Mouse (Mus musculus) CH12.LX (cell line): Measurements from ENCODE around the gene Eea1. TPM values are rescaled to one million over a fixed set of nuclear protein-coding genes. Genes with fewer than 3 reads are reported as not detected.
A peak's percentile ranks its signal among the peaks of the same experiment; 100 is the strongest.

ENCODE experiments used
- DNase-seq: peaks from one replicate; pipeline ENCODE4 v3.0.0-alpha.2; 2013; ENCODE audit errors: extremely low read depth
- H3K27ac ChIP-seq: 2 replicates; pipeline ENCODE4 v1.5.1; 2012; ENCODE audit warnings: low read depth, mild to moderate bottlenecking, control low read depth, moderate library complexity; ENCODE audit not compliant: insufficient read depth
- H3K27me3 ChIP-seq: replicated peaks from 2 replicates; pipeline ENCODE3; 2012; ENCODE audit warnings: inconsistent platforms
- H3K36me3 ChIP-seq, 2 experiments: replicated peaks in 1 of 2; 2 replicates each; pipeline versions ENCODE3 to v1.6.1; 2012; ENCODE audit warnings: inconsistent platforms in 1 of 2, low read length in 1 of 2, mild to moderate bottlenecking in 1 of 2, mixed read lengths in 1 of 2, moderate library complexity in 1 of 2; ENCODE audit not compliant: control insufficient read depth in 1 of 2, insufficient read depth in 1 of 2
- H3K4me1 ChIP-seq, 2 experiments: 2 replicates each; pipeline ENCODE4 v1.6.1; 2012; ENCODE audit warnings: inconsistent platforms in 1 of 2, moderate library complexity in 1 of 2; ENCODE audit not compliant: insufficient read depth in 2 of 2, control insufficient read depth in 1 of 2
- H3K4me2 ChIP-seq: 2 replicates; pipeline ENCODE4 v1.6.1; 2012; ENCODE audit warnings: low read depth, mild to moderate bottlenecking, control low read depth; ENCODE audit not compliant: poor library complexity, insufficient read depth, severe bottlenecking
- H3K4me3 ChIP-seq, 3 experiments: fragments of 150-350 bp in 1 of 3; sonication (generic) in 1 of 3; replicated peaks in 1 of 3; 2 replicates each; pipeline versions ENCODE3 to v1.5.1; 2011 to 2012; ENCODE audit warnings: low read depth in 2 of 3, low read length in 2 of 3, mild to moderate bottlenecking in 2 of 3, moderate library complexity in 2 of 3, control low read depth in 1 of 3, improper control_type of control experiment in 1 of 3, inconsistent platforms in 1 of 3, mixed read lengths in 1 of 3; ENCODE audit not compliant: poor library complexity in 1 of 3
- H3K79me2 ChIP-seq: replicated peaks from 2 replicates; pipeline ENCODE4 v1.6.1; 2012; ENCODE audit warnings: mild to moderate bottlenecking, moderate library complexity; ENCODE audit not compliant: control insufficient read depth, poor library complexity, insufficient read depth, severe bottlenecking; ENCODE audit errors: extremely low read depth
- H3K9ac ChIP-seq: 2 replicates; pipeline ENCODE4 v1.6.1; 2012; ENCODE audit warnings: low read depth, mild to moderate bottlenecking, control low read depth, moderate library complexity; ENCODE audit not compliant: insufficient read depth
- H3K9me3 ChIP-seq: replicated peaks from 2 replicates; pipeline ENCODE3; 2012; ENCODE audit warnings: low read length, inconsistent platforms, mixed read lengths
- BHLHE40 ChIP-seq: IDR thresholded peaks from 2 replicates; pipeline ENCODE4 v1.6.1; 2011; ENCODE audit warnings: mild to moderate bottlenecking, low read depth, low read length, improper control_type of control experiment
- CHD2 ChIP-seq: IDR thresholded peaks from 2 replicates; pipeline ENCODE4 v1.6.1; 2011; ENCODE audit warnings: low read length, improper control_type of control experiment
- CTCF ChIP-seq, 2 experiments: IDR thresholded peaks in 1 of 2; conservative IDR thresholded peaks in 1 of 2; 2 replicates each; pipeline ENCODE4 v1.5.1; 2011 to 2012; ENCODE audit warnings: low read depth in 2 of 2, low read length in 2 of 2, improper control_type of control experiment in 1 of 2, inconsistent platforms in 1 of 2, mild to moderate bottlenecking in 1 of 2, moderate library complexity in 1 of 2
- EP300 ChIP-seq: IDR thresholded peaks from 2 replicates; pipeline ENCODE4 v1.6.1; 2011; ENCODE audit warnings: low read length, improper control_type of control experiment
- HCFC1 ChIP-seq: IDR thresholded peaks from 2 replicates; pipeline ENCODE4 v1.6.1; 2012; ENCODE audit warnings: low read depth, mild to moderate bottlenecking, inconsistent platforms, low read length, improper control_type of control experiment
- IRF4 ChIP-seq: IDR thresholded peaks from 2 replicates; pipeline ENCODE4 v1.6.1; 2014; ENCODE audit warnings: low read depth, mild to moderate bottlenecking, inconsistent platforms, low read length, improper control_type of control experiment
- JUN ChIP-seq: IDR thresholded peaks from 2 replicates; pipeline ENCODE4 v1.6.1; 2011; ENCODE audit warnings: low read depth, mild to moderate bottlenecking, low read length, improper control_type of control experiment, moderate library complexity; ENCODE audit not compliant: insufficient read depth
- JUND ChIP-seq: conservative IDR thresholded peaks from 2 replicates; pipeline ENCODE4 v1.6.1; 2011; ENCODE audit warnings: low read depth, low read length, improper control_type of control experiment
- KAT2A ChIP-seq: IDR thresholded peaks from 2 replicates; pipeline ENCODE4 v1.6.1; 2012; ENCODE audit warnings: low read length, improper control_type of control experiment, inconsistent platforms; ENCODE audit not compliant: insufficient replicate concordance
- MAX ChIP-seq: IDR thresholded peaks from 2 replicates; pipeline ENCODE4 v1.6.1; 2011; ENCODE audit warnings: low read length, improper control_type of control experiment
- MEF2A ChIP-seq: IDR thresholded peaks from 2 replicates; pipeline ENCODE4 v1.6.1; 2014; ENCODE audit warnings: low read depth, mild to moderate bottlenecking, inconsistent platforms, low read length, improper control_type of control experiment, borderline replicate concordance
- MYC ChIP-seq: IDR thresholded peaks from 2 replicates; pipeline ENCODE4 v1.6.1; 2011; ENCODE audit warnings: low read depth, mild to moderate bottlenecking, improper control_type of control experiment, low read length
- NELFE ChIP-seq: IDR thresholded peaks from 2 replicates; pipeline ENCODE4 v1.6.1; 2011; ENCODE audit warnings: low read depth, low read length, improper control_type of control experiment
- PAX5 ChIP-seq: IDR thresholded peaks from 2 replicates; pipeline ENCODE4 v1.6.1; 2012; ENCODE audit warnings: low read length, inconsistent platforms, mixed read lengths
- POLR2A ChIP-seq: IDR thresholded peaks from 2 replicates; pipeline ENCODE4 v1.6.1; 2011; ENCODE audit warnings: low read depth, mild to moderate bottlenecking, improper control_type of control experiment, low read length
- POLR2AphosphoS2 ChIP-seq: IDR thresholded peaks from 2 replicates; pipeline ENCODE4 v1.6.1; 2011; ENCODE audit warnings: low read depth, low read length, improper control_type of control experiment
- RAD21 ChIP-seq: IDR thresholded peaks from 2 replicates; pipeline ENCODE4 v1.6.1; 2011; ENCODE audit warnings: low read depth, mild to moderate bottlenecking, low read length, improper control_type of control experiment, moderate library complexity
- TCF12 ChIP-seq: IDR thresholded peaks from 2 replicates; pipeline ENCODE4 v1.6.1; 2014; ENCODE audit warnings: low read depth, mild to moderate bottlenecking, inconsistent platforms, low read length, improper control_type of control experiment
- ZC3H11A ChIP-seq: IDR thresholded peaks from 2 replicates; pipeline ENCODE4 v1.6.1; 2012; ENCODE audit warnings: low read depth, mild to moderate bottlenecking, inconsistent platforms, low read length, improper control_type of control experiment
- dilution Hi-C: fragments of 300-500 bp; cut with MboI; formaldehyde crosslinking; loops from 2 replicates; pipeline ENCODE4 v1.14.3; 2020; ENCODE audit warnings: low sequenced_read_pairs; ENCODE audit not compliant: extremely low pct_unique_long_range_greater_than_20kb, extremely low pct_ligation_motif_present
- in situ Hi-C: fragments of 300-500 bp; cut with MboI; formaldehyde crosslinking; loops from 3 replicates; pipeline ENCODE4 v1.14.3; 2019; ENCODE audit warnings: low sequenced_read_pairs, low pct_ligation_motif_present, low pct_unique_long_range_greater_than_20kb, mixed read lengths
- polyA plus RNA-seq: library from polyadenylated mRNA; unstranded; fragments of >175 nt; gene quantifications from 2 replicates; pipeline ENCODE4 v1.2.1, GENCODE M21; 2012; ENCODE audit warnings: low read depth; ENCODE audit not compliant: insufficient read length
- total RNA-seq, 2 experiments: library from RNA; depleted of rRNA; stranded (reverse); fragments of 300-350 nt in 1 of 2; fragments of >200 nt in 1 of 2; gene quantifications; 2 replicates each; pipeline ENCODE4 v1.2.3; 2012 to 2014

The Eea1 gene
- total and polyA plus RNA-seq, 3 experiments, result 13.3 to 15.7 (median 13.3) TPM

DNA sequence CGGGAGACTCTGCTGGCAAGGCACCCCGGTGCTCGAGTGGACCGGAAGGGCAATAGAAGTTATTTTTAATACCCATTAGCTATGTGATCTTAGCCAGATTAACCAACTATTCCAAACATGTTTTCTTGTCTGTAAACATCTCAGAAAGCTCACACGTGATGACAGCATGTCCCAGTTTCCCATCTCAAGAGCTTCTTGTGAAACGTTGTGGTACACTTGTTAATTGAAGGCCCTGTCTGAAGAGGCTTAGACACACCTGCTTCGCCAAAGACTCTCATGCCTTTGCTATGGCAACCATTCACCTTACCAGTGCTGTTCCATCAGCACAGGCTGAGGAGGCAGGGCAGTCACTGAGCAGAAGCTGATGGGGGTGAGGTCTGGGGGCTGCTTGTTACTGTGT, 133.9 kb downstream of the Eea1 start:
- peaks cover 2% of the 10 kb centered on the region for H3K9me3 ChIP-seq
- no peak for DNase-seq
- H3K4me1 ChIP-seq, result peaks cover 12 to 29% of the 10 kb centered on the region in 2 experiments; a peak in 3 of 4 replicates
- H3K4me2 ChIP-seq, result no peak overlapping the region
- no peak overlapping the region for H3K4me3 ChIP-seq
- TF ChIP-seq BHLHE40 (no peak), CHD2 (no peak), NELFE (no peak)
- no peaks in the 10 kb centered on the region for H3K27me3 ChIP-seq
- in situ Hi-C loops, result no loop called here
- no peaks in the 10 kb centered on the region for H3K36me3 ChIP-seq
- no peak overlapping the region for H3K27ac ChIP-seq
- no peak overlapping the region for H3K9ac ChIP-seq
- dilution Hi-C loops, result no loop called here
- H3K79me2 ChIP-seq, result no peaks in the 10 kb centered on the region

DNA sequence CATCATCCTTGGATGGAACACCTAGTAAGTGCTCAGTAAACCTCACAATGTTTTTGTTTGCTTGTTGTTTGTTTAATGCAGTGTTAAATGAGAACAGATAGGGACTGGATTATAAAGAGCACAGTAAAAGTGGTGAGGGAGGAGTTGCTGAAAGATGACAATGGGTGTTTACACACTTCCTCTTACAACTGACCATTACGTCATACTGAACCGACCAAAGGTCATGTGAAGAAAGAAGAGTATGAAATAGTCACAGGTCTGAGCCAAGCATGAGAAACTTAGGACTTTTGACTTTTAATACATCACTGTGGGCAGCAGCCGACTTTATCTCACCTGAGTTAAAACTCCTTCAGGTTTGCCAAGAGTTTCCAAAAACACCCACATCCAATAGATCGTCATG, 135.0 kb downstream of the Eea1 start:
- no peak for TF ChIP-seq ZC3H11A
- 0 out of 2 replicates have a peak, but pooled peaks have one; percentile 21 for TF ChIP-seq BHLHE40
- no peak for TF ChIP-seq MAX
- no peak for TF ChIP-seq CTCF (conservative IDR thresholded peaks at IDR 0.05 in 1 of 2, IDR thresholded peaks at IDR 0.05 in 1 of 2; ENCODE audit: low read depth in 2 of 2, low read length in 2 of 2)
- no peak for TF ChIP-seq PAX5
- no peak for TF ChIP-seq TCF12
- peak; percentile 57 for TF ChIP-seq JUN
- TF ChIP-seq HCFC1, result no peak
- in situ Hi-C loops, result loop anchor here (25.0 kb wide), 1 partner anchor 538 kb away; no protein-coding TSS in a partner anchor
- dilution Hi-C loops, result no loop called here
- peak; percentile 29 for DNase-seq
- H3K9ac ChIP-seq, result no peak overlapping the region
- no peak overlapping the region; the same call in 1 of the 2 replicates for H3K27ac ChIP-seq
- peaks cover 19 to 39% of the 10 kb centered on the region in 2 experiments; a peak in 3 of 4 replicates for H3K4me1 ChIP-seq
- H3K4me2 ChIP-seq, result no peak overlapping the region
- no peaks in the 10 kb centered on the region for H3K36me3 ChIP-seq
- H3K27me3 ChIP-seq, result no peaks in the 10 kb centered on the region
- H3K4me3 ChIP-seq, result no peak overlapping the region
- peaks cover 2% of the 10 kb centered on the region for H3K9me3 ChIP-seq
- H3K79me2 ChIP-seq, result no peaks in the 10 kb centered on the region

DNA sequence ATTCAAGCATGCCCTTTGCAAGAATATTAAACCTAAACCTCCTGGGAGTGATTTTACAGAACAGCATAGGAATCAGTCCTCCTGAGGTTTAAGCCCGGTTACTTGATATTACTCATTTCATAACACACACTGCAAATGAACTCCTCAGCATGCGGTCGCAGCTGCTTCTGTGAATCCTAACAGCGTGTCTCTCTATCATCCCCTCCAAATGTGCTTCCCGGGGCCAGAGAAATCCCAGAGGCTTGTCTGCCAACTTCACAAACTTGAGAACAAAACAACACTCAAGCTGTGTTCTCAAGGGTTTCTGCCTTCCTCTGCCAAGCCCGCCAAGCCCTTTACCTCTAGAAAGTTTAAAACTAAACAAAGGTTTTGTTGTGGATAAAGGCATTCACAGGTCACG, 135.4 kb downstream of the Eea1 start:
- 0 out of 2 replicates have a peak overlapping the region, but pooled peaks have one; percentile 3 for H3K4me2 ChIP-seq

More for the DNA sequence above, 135.4 kb downstream of the Eea1 start:
- Histone ChIP-seq H3K36me3 (no peaks in the 10 kb centered on the region), H3K9ac (no peak overlapping the region), H3K4me3 (no peak overlapping the region), H3K9me3 (peaks cover 2% of the 10 kb centered on the region), H3K27me3 (no peaks in the 10 kb centered on the region), H3K4me1 (peaks cover 19 to 39% of the 10 kb centered on the region in 2 experiments; a peak in 3 of 4 replicates), H3K27ac (peak overlapping the region; percentile 44; the same call in 1 of the 2 replicates), H3K79me2 (no peaks in the 10 kb centered on the region)
- peak; percentile 65 for DNase-seq
- dilution Hi-C loops, result no loop called here
- TF ChIP-seq TCF12, result peak; percentile 60
- TF ChIP-seq IRF4, result peak; percentile 82; the same call in 1 of the 2 replicates
- no peak; the same call in 1 of the 2 replicates for TF ChIP-seq POLR2A
- TF ChIP-seq JUND, result peak; percentile 72
- TF ChIP-seq POLR2AphosphoS2, result no peak
- peak; percentile 61; the same call in 1 of the 2 replicates for TF ChIP-seq MAX
- peak; percentile 78 for TF ChIP-seq EP300
- no peak for TF ChIP-seq RAD21
- no peak for TF ChIP-seq MEF2A
- peak; percentile 51 for TF ChIP-seq JUN
- peak; percentile 86 for TF ChIP-seq MYC
- no peak for TF ChIP-seq KAT2A
- in situ Hi-C loops, result loop anchor here (25.0 kb wide), 1 partner anchor 539 kb away; no protein-coding TSS in a partner anchor
